Mouse (Mus musculus) adrenal gland, adult 18-20 months (tissue): ENCODE results near the gene Tmsb15l. TPM values are rescaled to one million over a fixed set of nuclear protein-coding genes. Genes with fewer than 3 reads are reported as not detected.

Source experiments
- total RNA-seq, 2 experiments: library from RNA; stranded (reverse); gene quantifications; 1 replicate in 1 of 2; 2 replicates in 1 of 2; pipeline ENCODE4 v1.2.3; 2021

Gene Tmsb15l
- total RNA-seq, 2 experiments from 2014 or later, result not detected

Other genes with a start within 250 kb of the Tmsb15l start
- gene Morf4l2, start 233.2 kb downstream of the Tmsb15l start, total RNA-seq, result 100 to 1,000 TPM; 351 to 423 TPM
- not detected for gene Glra4, start 196.7 kb downstream of the Tmsb15l start, total RNA-seq
- 1 to 10 TPM; 3.5 to 4.0 TPM for gene Plp1, start 154.2 kb downstream of the Tmsb15l start, total RNA-seq
- gene Rab9b, start 108.1 kb downstream of the Tmsb15l start, total RNA-seq, result under 1 TPM; 0.36 to 0.67 TPM
- gene H2bfm, start 49.5 kb downstream of the Tmsb15l start, total RNA-seq, result not detected
- 10 to 100 TPM; 11.7 to 24.1 TPM for gene Tmsb15b2, start 1.4 kb downstream of the Tmsb15l start, total RNA-seq
- 1 to 10 TPM; 3.2 to 4.8 TPM for gene Tmsb15b1, start within 50 bp of the Tmsb15l start, total RNA-seq
- 10 to 100 TPM; 14.2 to 17.2 TPM for gene Zcchc18, start 16.3 kb upstream of the Tmsb15l start, total RNA-seq
- 1 to 10 TPM; 5.7 to 6.2 TPM for gene Slc25a53, start 61.4 kb upstream of the Tmsb15l start, total RNA-seq
- 1 to 10 TPM; 4.8 to 5.0 TPM for gene Fam199x, start 72.7 kb upstream of the Tmsb15l start, total RNA-seq
- not detected for gene Esx1, start 145.2 kb upstream of the Tmsb15l start, total RNA-seq